Mouse (Mus musculus) stomach, postnatal 0 days (tissue): ENCODE measurements around the gene Nln.

Experiments used
- CTCF ChIP-seq: IDR thresholded peaks from 2 replicates; pipeline ENCODE4 v1.5.1; 2016; ENCODE audit warnings: antibody characterized with exemption, low read depth, mild to moderate bottlenecking, moderate library complexity
- EP300 ChIP-seq: optimal IDR thresholded peaks from 2 replicates; pipeline ENCODE3; 2016; ENCODE audit warnings: antibody characterized with exemption

GRCm38 (mm10) chr13:104014038-104014437 is 95.4 kb downstream of the Nln start:
- TF ChIP-seq CTCF (no peak), EP300 (no peak)
